Mouse (Mus musculus): Measurements from ENCODE around the gene Casq2. TPM values are rescaled to one million over a fixed set of nuclear protein-coding genes. Genes with fewer than 3 reads are reported as not detected.

The Casq2 gene
- polyA plus RNA-seq (2012; rRNA removed): 1.2 and 1.9 TPM in 2 replicates

DNA sequence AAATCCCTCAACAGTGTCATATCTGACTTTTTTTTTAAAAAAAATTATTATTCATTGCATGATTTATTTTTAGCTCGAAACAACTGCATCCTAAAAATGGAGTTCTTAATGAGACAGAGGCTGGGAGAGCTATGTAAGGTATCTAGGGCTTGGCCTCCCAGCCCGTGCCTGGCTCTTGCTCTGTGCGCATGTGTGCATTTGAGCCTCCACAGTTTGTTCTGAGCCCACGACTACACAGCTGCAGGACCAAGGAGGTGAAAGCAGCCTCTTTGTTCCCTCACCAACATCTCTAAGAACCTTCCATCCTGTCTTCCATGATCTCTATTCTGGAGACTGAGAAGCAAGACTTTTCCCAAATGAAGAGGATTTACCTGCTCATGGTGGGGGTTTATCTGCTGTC lies at the start of gene Casq2:
Gene Casq2 (plus strand): TSS at position 133 of the 400 bp plus-strand sequence.

Other genes with a start within 250 kb of the Casq2 start
- gene Mab21l3, start 237.5 kb upstream of the Casq2 start, polyA plus RNA-seq (2012; rRNA removed): 0.38 and 0.74 TPM in 2 replicates
- gene Slc22a15, start 162.0 kb upstream of the Casq2 start, polyA plus RNA-seq (2012; rRNA removed): 5.2 and 8.8 TPM in 2 replicates
- gene Nhlh2, start 76.3 kb upstream of the Casq2 start, polyA plus RNA-seq (2012; rRNA removed): not detected in 2 replicates
- gene Vangl1, start 118.3 kb downstream of the Casq2 start, polyA plus RNA-seq (2012; rRNA removed): 8.1 and 13.9 TPM in 2 replicates

All from stomach, adult 2 months (tissue).